Mouse (Mus musculus): Measurements from ENCODE around the gene Gjd3.

- TF ChIP-seq CTCF (IDR thresholded peaks at IDR 0.05; ENCODE audit: low read depth) (0 out of 2 replicates have a peak, but pooled peaks have one; percentile 1), EP300 (optimal IDR thresholded peaks at IDR 0.05) (no peak)
Measured at GRCm38 (mm10) chr11:98941826-98942550, 40.8 kb downstream of the Gjd3 start.

Data from stomach, postnatal 0 days (tissue).